Mouse (Mus musculus): ENCODE measurements at regions not wholly inside any gene's neighbourhood (a gene's known extent, or its start where the extent isn't known, plus 50 kb on each side); places are given as distances from the start of the nearest gene placed in this dataset.

GRCm38 (mm10) chr7:51234616-51235015 is 276.2 kb upstream of the Ano5 start:
- intact Hi-C loops (cut with DNase I): no loop called here
- Histone ChIP-seq H3K4me3 (no peak overlapping the region), H3K27ac (no peak overlapping the region)
- TF ChIP-seq CTCF (IDR thresholded peaks at IDR 0.05): no peak
- DNase-seq (ENCODE audit: extremely low spot score in 1 of 2, low spot score in 2 of 2): no peak

GRCm38 (mm10) chr7:51247695-51248094 is 263.1 kb upstream of the Ano5 start:
- TF ChIP-seq CTCF (IDR thresholded peaks at IDR 0.05): no peak
- Histone ChIP-seq H3K4me3 (no peak overlapping the region), H3K27ac (no peak overlapping the region)
- no peak for DNase-seq (ENCODE audit: extremely low spot score in 1 of 2, low spot score in 2 of 2)
- intact Hi-C loops (cut with DNase I): no loop called here

- Histone ChIP-seq H3K4me3 (no peak overlapping the region), H3K27ac (no peak overlapping the region)
- intact Hi-C loops (cut with DNase I): no loop called here
- TF ChIP-seq CTCF (IDR thresholded peaks at IDR 0.05): no peak
- DNase-seq (ENCODE audit: extremely low spot score in 1 of 2, low spot score in 2 of 2): no peak
These were observed 256.4 kb upstream of the Ano5 start for GRCm38 (mm10) chr7:51254461-51254860.

GRCm38 (mm10) chr7:51259160-51259831 is 251.5 kb upstream of the Ano5 start:
- no peak overlapping the region for H3K4me3 ChIP-seq
- intact Hi-C loops (cut with DNase I): no loop called here
- DNase-seq (ENCODE audit: extremely low spot score in 1 of 2, low spot score in 2 of 2): no peak
- TF ChIP-seq CTCF (IDR thresholded peaks at IDR 0.05): no peak
- H3K27ac ChIP-seq: no peak overlapping the region

GRCm38 (mm10) chr7:51264166-51264565 is 246.7 kb upstream of the Ano5 start:
- intact Hi-C loops (cut with DNase I): no loop called here
- TF ChIP-seq CTCF (IDR thresholded peaks at IDR 0.05): no peak
- H3K4me3 ChIP-seq: no peak overlapping the region
- no peak overlapping the region for H3K27ac ChIP-seq
- no peak for DNase-seq (ENCODE audit: extremely low spot score in 1 of 2, low spot score in 2 of 2)

- TF ChIP-seq CTCF (IDR thresholded peaks at IDR 0.05): no peak
These were observed 244.9 kb upstream of the Ano5 start for GRCm38 (mm10) chr7:51265896-51266295.

GRCm38 (mm10) chr7:51266879-51267278 is 243.9 kb upstream of the Ano5 start:
- DNase-seq (ENCODE audit: extremely low spot score in 1 of 2, low spot score in 2 of 2): no peak
- TF ChIP-seq CTCF (IDR thresholded peaks at IDR 0.05): peak; percentile 29
- intact Hi-C loops (cut with DNase I): loop anchor here (5.0 kb wide), 1 partner anchor 165 kb away; no protein-coding TSS in a partner anchor

More at GRCm38 (mm10) chr7:51265896-51266295, 244.9 kb upstream of the Ano5 start:
- DNase-seq (ENCODE audit: extremely low spot score in 1 of 2, low spot score in 2 of 2): peak in 1 of 2 experiments; percentile 20
- no peak overlapping the region for H3K27ac ChIP-seq
- intact Hi-C loops (cut with DNase I): loop anchor here (5.0 kb wide), 1 partner anchor 166 kb away; no protein-coding TSS in a partner anchor
- no peak overlapping the region for H3K4me3 ChIP-seq

GRCm38 (mm10) chr7:51268743-51269142 is 242.1 kb upstream of the Ano5 start:
- no peak for DNase-seq (ENCODE audit: extremely low spot score in 1 of 2, low spot score in 2 of 2)
- Histone ChIP-seq H3K27ac (no peak overlapping the region), H3K4me3 (no peak overlapping the region)
- no peak for TF ChIP-seq CTCF (IDR thresholded peaks at IDR 0.05)
- intact Hi-C loops (cut with DNase I): loop anchor here (5.0 kb wide), 1 partner anchor 164 kb away; no protein-coding TSS in a partner anchor

More at GRCm38 (mm10) chr7:51266879-51267278, 243.9 kb upstream of the Ano5 start:
- Histone ChIP-seq H3K27ac (no peak overlapping the region), H3K4me3 (no peak overlapping the region)

- TF ChIP-seq CTCF (IDR thresholded peaks at IDR 0.05): peak; percentile 67
These were observed 240.2 kb upstream of the Ano5 start for GRCm38 (mm10) chr7:51270531-51271090.

GRCm38 (mm10) chr7:51281470-51281869 is 229.4 kb upstream of the Ano5 start:
- TF ChIP-seq CTCF (IDR thresholded peaks at IDR 0.05): no peak
- intact Hi-C loops (cut with DNase I): no loop called here
- DNase-seq (ENCODE audit: extremely low spot score in 1 of 2, low spot score in 2 of 2): no peak
- no peak overlapping the region for H3K27ac ChIP-seq
- no peak overlapping the region for H3K4me3 ChIP-seq

More at GRCm38 (mm10) chr7:51270531-51271090, 240.2 kb upstream of the Ano5 start:
- Histone ChIP-seq H3K27ac (no peak overlapping the region), H3K4me3 (no peak overlapping the region)
- intact Hi-C loops (cut with DNase I): no loop called here
- DNase-seq (ENCODE audit: extremely low spot score in 1 of 2, low spot score in 2 of 2): peak; percentile 45 to 54

- intact Hi-C loops (cut with DNase I): no loop called here
- DNase-seq (ENCODE audit: extremely low spot score in 1 of 2, low spot score in 2 of 2): no peak
- no peak overlapping the region for H3K4me3 ChIP-seq
These were observed 210.6 kb upstream of the Ano5 start for GRCm38 (mm10) chr7:51300238-51300637.

GRCm38 (mm10) chr7:51307757-51308156 is 203.1 kb upstream of the Ano5 start:
- DNase-seq (ENCODE audit: extremely low spot score in 1 of 2, low spot score in 2 of 2): no peak
- no peak for TF ChIP-seq CTCF (IDR thresholded peaks at IDR 0.05)
- no peak overlapping the region for H3K4me3 ChIP-seq
- H3K27ac ChIP-seq: no peak overlapping the region
- intact Hi-C loops (cut with DNase I): no loop called here

More at GRCm38 (mm10) chr7:51300238-51300637, 210.6 kb upstream of the Ano5 start:
- no peak overlapping the region for H3K27ac ChIP-seq
- no peak for TF ChIP-seq CTCF (IDR thresholded peaks at IDR 0.05)
